Mouse (Mus musculus) cerebellum, adult 9-10 months (tissue): ENCODE results near the gene Zfp27.

Source experiments
- DNase-seq: peaks from one replicate; pipeline ENCODE4 v3.0.0; 2022

The Zfp27 gene

DNA sequence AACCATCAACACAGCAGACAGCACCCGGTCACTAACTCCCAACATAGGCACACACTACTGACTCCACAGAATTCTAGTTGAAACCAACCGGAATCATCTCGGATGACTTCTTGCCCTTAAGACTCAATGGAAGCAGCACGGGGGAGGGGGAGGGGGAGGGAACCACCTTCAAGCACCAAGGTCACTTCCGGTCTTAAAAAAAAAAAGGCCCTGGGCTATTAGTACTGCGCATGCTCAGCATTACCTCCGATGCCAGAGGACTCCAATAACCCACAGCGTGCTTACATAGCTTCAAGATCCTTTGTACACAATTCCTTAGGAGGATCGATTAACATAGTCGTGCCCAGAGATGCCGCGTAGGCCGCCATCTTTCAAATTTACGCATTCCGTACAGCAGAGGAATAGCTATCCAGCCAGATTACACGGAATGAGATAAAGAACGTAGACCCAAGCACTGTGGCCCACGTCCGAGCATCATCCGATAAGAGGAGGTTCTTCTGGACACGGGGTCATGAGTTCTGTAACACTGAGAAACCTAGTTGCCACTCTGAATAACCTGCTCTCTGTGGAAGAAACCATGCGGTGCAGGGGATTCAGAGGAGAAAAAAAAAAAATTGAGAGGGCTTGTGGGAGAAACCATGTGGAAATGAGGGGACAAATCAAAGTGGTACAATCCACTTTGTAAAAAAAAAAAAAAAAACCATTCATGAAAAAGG lies at the start of gene Zfp27:
TSS of gene Zfp27 (minus strand) at position 607 of the 716 bp plus-strand sequence.
- peak; percentile 90 for DNase-seq

GRCm38 (mm10) chr7:29954731-29955130 lies 48.4 kb upstream of the Zfp27 start:
- DNase-seq: peak; percentile 50

DNA sequence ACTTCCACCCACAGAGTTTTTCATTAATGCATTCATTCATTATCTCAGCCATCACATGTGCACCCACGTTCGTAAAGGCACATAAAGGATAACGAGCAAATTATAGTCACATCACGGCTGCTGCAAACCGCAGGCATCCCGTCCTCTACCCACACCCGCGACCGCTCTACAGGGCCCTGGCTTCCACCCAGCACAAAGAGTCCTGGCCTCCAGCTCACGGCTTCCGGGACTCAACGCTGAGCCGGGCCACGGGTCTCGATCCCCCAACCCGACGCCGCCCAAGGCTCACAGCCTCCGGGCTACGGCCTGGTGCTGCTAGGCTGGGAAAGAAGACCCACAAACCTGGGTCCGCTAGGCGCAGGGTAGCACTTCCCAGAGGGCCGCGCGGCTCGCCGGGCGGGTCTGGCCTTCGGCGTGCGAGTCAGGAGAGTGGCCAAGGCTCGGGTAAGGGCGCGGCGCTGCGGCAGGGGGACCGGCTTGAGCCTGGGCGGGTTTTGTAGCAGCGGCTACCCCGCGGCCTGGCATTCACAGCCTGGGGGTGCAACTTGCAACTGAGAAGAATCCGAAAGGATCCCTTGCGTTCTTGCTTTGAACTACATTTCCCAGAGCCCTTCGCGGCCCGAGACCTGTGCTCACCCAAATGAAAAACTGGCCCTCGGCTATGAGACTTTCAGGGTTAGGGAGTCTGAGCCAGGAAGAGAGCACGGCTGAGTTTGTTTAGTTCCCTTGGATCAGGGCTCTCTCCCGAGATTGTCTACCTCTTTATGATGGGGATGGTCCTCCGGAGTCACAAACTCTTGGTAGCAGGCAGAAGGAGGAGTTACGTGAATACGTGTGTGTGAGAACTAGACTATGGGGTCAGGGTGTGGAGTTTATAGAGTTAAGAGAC lies 47.4 kb upstream of the Zfp27 start, which contains the start of gene Zfp74:
TSS of gene Zfp74 (minus strand) at position 577 of the 889 bp plus-strand sequence.
- DNase-seq: peak; percentile 80

DNA sequence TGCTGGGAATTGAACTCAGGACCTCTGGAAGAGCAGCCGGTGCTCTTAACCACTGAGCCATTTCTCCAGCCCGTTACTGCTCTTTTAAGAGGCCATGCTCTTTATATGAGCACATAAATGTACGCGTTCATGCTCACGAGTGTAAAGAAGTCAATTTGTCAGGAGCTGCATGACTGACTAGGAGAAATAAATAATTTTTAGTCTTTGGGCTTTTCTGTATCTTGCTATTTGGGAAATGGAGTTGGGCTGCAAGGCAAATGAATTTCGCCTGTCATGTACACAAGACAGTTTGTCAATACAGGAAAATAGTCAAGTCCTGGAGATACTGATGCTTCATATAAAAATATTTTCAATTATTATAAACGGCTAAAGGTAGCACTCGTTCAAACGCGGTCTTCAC lies 46.7 kb upstream of the Zfp27 start:
- DNase-seq: no peak

GRCm38 (mm10) chr7:29944201-29944600 lies 37.8 kb upstream of the Zfp27 start:
- DNase-seq: no peak

GRCm38 (mm10) chr7:29943720-29944119 lies 37.3 kb upstream of the Zfp27 start:
- no peak for DNase-seq

- no peak for DNase-seq
These were observed 36.4 kb upstream of the Zfp27 start for GRCm38 (mm10) chr7:29942740-29943139.

DNA sequence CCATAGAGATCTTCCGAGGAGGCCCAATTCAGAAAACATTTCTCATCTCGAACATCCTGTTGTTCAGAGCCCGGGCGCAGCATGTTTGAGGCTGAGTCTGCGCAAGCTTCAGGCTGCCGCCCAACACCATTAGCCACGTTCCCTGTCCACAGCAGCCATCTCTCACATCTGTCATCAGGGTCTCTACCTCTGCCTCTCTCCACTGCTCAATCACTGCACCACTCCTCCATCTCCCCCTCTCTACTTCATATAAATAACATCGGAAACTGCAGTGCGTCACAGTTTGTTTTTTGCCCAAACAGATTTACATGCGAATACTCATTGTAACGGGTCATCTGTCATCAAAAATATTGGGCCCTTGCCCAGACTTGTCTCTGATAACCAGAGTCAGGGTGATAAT lies 34.7 kb upstream of the Zfp27 start:
- DNase-seq: no peak

- no peak for DNase-seq
These were observed 32.5 kb upstream of the Zfp27 start for GRCm38 (mm10) chr7:29938856-29939255.

- DNase-seq: no peak
These were observed 16.4 kb upstream of the Zfp27 start for GRCm38 (mm10) chr7:29922780-29923179.

DNA sequence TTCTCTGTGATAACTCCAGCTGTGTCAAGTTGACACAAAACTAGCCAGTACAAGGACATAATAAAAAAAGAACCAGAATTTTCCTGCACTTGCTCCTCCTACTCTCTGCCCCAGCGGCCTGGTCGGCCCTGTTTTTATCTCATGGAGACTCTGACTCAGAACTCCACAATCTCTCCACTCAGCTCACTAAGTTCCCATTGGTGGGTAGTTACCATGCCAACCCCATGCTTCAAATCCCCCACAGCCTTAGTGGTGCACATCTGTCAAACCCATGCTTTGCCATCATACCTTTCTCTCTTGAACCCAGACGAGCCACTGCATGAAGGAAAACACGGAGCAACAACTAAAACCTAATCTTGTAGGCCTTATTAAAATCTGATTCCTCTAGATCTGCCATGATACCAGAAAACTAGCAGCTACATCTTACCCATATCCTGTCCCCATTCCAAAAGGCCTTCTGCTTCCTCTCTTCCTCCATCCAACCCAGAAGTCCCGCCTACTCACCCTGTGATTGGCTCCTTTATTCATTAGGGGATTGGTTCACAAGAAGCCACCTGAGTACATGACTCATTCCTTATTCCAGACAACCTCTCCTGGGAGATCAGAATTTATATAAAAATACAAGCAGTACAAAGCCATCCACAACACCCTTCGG lies 15.2 kb upstream of the Zfp27 start:
- DNase-seq: no peak

DNA sequence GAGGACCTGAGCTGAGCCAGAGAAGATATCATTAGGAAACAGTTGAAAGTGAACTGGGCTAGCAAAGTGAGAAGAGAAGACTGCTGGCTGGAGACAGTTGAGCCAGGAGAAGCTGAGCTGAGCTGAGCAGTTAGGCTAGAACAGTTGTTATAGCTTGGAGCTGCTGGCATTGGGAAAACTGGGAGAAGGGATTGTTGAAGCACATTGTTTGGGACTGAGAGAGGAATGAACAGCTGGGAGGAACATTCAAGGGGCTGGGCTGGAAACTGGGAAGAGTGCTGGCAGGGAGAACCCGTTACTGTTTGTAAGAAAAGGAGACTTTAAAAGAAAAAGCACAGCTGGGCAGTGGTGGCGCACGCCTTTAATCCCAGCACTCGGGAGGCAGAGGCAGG lies 11.7 kb upstream of the Zfp27 start:
- DNase-seq: no peak

DNA sequence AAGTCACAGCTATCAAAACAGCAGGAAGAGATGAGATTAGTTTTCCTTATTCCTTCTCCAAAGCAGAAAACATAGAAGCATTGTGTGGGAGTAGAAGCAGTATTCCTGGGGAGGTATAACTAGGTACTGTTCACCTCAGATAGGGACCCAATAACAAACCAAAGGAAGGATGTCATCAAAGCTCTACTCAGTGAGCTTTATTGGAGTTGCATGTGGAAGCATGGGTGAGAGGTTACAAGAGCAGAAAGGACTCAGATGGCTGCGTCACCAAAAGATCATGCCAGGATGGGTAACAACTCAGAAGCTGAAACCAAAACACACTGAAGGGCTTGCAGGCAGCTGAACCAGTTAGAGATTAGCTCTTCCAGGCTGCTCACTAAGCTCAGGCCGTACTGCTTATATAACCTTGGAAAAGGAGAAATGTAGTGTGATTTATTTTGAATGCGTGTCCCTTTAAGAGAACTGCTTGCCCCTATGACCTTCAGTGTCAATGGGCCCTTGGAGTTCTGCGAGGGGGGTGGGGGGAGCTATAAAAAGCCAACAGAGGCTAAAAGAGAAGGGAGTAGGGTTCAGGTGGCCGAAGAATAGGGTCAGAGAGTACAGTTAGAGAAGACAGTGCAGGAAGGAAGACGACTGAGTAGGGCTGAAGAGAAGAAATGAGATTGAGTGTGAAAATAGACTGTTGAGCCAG lies 11.1 kb upstream of the Zfp27 start:
- no peak for DNase-seq

- DNase-seq: no peak
These were observed 5.8 kb upstream of the Zfp27 start for GRCm38 (mm10) chr7:29912172-29912571.

DNA sequence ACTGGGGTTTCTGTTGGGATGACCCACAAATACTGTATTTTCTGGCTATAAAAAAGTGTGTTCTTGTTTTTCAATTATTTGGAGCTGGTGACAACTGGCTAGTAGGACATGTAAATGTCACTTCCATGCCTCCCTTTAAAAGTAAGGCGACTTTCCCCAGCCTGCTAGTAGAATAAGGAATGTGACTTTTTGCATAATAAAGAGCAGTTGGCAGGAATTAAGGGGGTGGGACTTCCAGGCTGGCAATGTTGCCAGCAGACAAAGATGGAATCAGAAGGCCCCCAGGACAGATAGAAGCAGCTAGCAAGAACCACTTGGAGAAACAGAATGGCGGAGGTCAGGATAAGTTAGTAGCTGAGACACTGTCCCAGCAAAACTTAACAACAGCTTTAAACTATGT lies 3.9 kb upstream of the Zfp27 start:
- peak; percentile 47 for DNase-seq

DNA sequence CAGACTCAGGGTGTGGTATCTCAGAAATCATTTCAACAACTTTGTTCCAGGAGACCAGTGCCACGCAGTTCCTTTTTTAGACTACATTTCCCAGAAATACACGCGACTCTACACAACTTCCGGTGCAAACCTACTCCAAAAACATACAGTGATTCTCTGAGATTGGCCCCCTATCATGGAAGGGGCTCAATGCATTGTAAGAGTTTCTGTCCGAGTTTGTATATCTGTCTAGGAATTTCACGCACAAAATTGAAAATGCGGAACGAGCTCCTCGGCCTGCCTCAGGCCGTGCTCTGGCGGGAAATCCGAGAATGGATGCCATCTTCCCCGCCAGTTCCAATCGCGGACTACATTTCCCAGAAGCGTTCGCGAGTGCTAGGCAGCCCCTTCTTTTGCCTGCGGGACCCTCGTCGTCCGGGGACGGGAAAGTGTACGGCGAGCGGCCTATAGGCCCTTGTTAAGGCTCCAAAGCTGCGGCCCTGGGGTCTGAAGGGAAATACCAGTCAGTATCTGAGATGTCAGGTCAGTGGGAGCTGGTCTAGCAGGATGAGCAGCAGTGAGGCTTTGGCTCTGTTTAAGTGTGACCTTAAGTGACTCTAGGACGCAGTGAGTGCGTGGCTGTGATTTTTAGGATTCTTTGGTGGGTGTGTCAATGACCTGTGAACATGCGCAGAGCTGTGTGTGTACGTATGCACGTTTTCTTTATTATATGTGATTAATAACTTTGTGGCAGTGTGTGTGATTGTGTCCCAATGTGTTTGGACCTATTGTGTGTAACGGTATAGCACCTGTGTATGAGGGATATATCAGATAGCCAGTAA lies 2.0 kb upstream of the Zfp27 start, which contains the start of gene Zfp383:
TSS of gene Zfp383 (plus strand) at position 94 of the 821 bp plus-strand sequence.
- DNase-seq: peak; percentile 81

DNA sequence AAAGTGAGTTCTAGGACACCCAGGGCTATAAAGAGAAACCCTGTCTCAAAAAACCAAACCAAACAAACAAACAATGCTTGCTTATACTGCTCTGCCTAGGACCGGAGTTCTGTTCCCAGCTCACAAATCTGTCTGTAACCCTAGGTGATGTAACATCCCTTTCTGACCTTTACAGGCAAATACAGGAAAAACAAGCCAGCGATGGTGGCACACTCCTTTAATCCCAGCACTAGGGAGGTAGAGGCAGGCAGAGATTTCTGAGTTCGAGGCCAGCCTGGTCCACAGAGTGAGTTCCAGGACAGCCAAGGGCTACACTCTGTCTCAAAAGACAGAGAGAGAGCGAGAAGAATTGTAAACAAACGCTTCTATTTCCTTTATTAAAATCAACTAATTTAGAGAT lies 834 bp upstream of the Zfp27 start:
- peak; percentile 54 for DNase-seq

DNA sequence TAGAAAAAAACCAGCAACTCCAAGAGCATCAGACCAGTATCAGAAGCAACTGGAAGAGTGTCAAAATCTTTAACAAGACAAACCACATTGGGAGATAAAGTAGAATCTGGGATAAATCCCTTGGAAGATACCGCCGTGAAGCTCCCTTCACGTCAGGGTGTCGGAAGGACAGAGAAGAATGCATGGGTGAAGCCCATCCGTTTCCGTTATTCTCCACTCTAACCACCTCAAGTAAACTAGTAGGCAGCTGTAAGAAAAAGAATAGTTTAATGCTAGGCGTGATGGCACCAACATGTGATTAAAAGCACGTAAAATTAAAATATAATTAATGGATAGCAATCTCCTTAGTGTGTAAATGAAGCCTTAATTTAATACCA lies 298 bp upstream of the Zfp27 start:
- DNase-seq: peak; percentile 61

DNA sequence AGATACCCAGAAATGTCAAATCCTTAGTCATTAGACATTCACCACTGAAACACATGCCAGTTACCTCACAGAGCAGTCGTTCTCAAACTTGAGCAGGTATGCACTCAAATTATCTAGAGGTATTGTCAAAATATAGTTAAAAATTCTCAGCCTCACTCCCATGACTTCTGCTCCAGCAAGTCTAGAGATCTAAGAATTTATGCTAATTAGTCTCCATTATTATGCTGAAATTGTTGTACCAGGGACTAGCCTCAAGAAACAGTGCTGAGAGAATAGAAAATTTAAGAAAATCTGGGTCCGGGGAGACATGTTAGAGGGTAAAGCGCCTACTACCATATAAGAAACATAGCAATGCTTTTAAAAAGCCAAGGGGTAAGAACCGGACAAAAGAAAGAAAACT lies 2.3 kb downstream of the Zfp27 start:
- DNase-seq: no peak

DNA sequence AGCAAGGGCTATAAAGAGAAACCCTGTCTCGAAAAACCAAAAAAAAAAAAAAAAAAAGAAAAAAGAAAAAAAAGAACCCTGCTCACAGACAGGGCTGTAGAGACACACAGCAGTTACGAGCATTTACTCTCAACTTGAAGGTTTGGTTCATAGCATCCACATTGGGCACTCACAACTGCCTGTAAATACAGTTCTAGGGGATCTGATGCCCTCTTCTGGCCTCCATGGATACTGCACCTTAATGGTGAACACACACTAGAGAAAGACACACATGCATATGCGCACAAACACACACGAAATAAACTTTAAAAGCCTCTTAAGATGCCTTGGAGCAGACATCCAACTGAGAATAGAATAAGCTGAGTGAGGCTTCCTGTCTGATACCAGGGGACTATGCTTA lies 8.0 kb downstream of the Zfp27 start:
- no peak for DNase-seq

DNA sequence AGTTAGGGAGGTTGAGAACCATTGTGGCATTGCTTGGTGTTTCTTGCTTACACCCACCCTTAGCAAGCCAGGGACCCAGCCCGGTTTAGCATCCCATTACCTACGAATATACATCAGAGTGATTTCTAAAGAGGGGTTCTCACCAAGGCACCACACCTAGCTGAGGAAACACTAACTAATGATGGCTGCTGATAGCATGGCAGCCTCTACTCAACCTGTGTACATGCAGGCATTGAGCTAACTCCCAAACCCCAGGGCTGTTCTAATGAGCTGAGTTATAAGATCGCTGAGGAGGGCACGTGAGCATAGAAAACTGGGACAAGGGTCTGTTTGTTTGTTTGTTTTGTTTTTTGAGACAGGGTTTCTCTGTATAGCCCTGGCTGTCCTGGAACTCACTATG lies 13.6 kb downstream of the Zfp27 start:
- DNase-seq: no peak

DNA sequence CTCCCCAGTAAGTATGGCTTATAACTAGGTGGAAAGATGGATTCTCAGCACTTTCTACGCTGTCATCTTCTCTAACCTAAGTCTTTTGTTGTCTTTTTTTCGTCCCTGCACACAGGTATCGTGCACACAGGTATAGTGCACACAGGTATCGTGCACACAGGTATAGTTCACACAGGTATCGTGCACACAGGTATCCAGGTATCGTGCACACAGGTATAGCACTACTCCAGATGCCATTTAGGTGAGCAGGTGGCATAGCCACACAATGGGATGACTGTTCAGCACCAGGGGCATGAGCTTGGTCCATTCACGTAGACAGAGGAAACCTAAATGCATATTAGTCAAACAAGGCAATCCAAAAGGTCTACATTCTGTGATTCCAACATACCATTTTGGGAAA lies 15.9 kb downstream of the Zfp27 start:
- no peak for DNase-seq
